Mouse (Mus musculus) limb, embryonic 15.5 days (tissue): Measurements from ENCODE around the gene Gabra3. TPM values are rescaled to one million over a fixed set of nuclear protein-coding genes. Genes with fewer than 3 reads are reported as not detected.

Experiments used
- ATAC-seq: fragments of 200-750 bp; cut with Nextera tagmentation; 2 replicates; pipeline ENCODE4 v1.8.0; 2017; ENCODE audit warnings: low read depth, moderate TSS enrichment; ENCODE audit not compliant: insufficient number of reproducible peaks, low FRiP score, low TSS enrichment
- H3K27ac ChIP-seq: fragments of 300-500 bp; sonication (generic); 2 replicates; pipeline ENCODE4 v1.5.1; 2015; ENCODE audit warnings: moderate library complexity, mild to moderate bottlenecking, inconsistent platforms
- H3K27me3 ChIP-seq: fragments of 300-500 bp; sonication (generic); 2 replicates; pipeline ENCODE4 v1.6.1; 2015; ENCODE audit warnings: inconsistent platforms
- H3K36me3 ChIP-seq: fragments of 300-500 bp; sonication (generic); 2 replicates; pipeline ENCODE4 v1.6.1; 2015; ENCODE audit warnings: inconsistent platforms
- H3K4me1 ChIP-seq: fragments of 300-500 bp; sonication (generic); 2 replicates; pipeline ENCODE4 v1.6.1; 2015; ENCODE audit warnings: inconsistent platforms
- H3K4me2 ChIP-seq: fragments of 300-500 bp; sonication (generic); 2 replicates; pipeline ENCODE4 v1.6.1; 2015; ENCODE audit warnings: mild to moderate bottlenecking, inconsistent platforms
- H3K4me3 ChIP-seq: fragments of 300-500 bp; sonication (generic); 2 replicates; pipeline ENCODE4 v1.5.1; 2015; ENCODE audit warnings: mild to moderate bottlenecking, inconsistent platforms
- H3K9ac ChIP-seq: fragments of 300-500 bp; sonication (generic); 2 replicates; pipeline ENCODE4 v1.6.1; 2015; ENCODE audit warnings: inconsistent platforms
- H3K9me3 ChIP-seq: fragments of 300-500 bp; sonication (generic); 2 replicates; pipeline ENCODE4 v1.6.1; 2016; ENCODE audit warnings: inconsistent platforms
- WGBS: fragments of 180-500 bp; shearing (Covaris S2); methylation state at CpG from one replicate; pipeline ENCODE4 v1.1.7; 2015; 5-methylcytosine and 5-hydroxymethylcytosine counted together
- microRNA counts: library from miRNA; unstranded; fragments of <30 nt; microRNA quantifications from one replicate; lab custom pipeline; 2016
- microRNA-seq: library from miRNA; unstranded; fragments of <30 nt; microRNA quantifications from one replicate; pipeline ENCODE4, GENCODE M21; 2016
- polyA plus RNA-seq: library from polyadenylated mRNA; unstranded; fragments of >200 nt; fragmentation: Nextera tagmentation; extraction: Ambion mirVana; gene quantifications from 2 replicates; pipeline ENCODE4 v1.2.1, GENCODE M21; 2015

Gabra3 gene
- 2.0 TPM in 2 replicates for polyA plus RNA-seq

GRCm38 (mm10) chrX:72656230-72656898 is at the start of gene Gabra3:
TSS of gene Gabra3 (minus strand) at chrX:72656848.
- Histone ChIP-seq H3K9me3 (no peaks in the 10 kb centered on the region), H3K4me2 (peak within 1 kb of the TSS; percentile 44), H3K4me3 (peak within 1 kb of the TSS; percentile 31), H3K27me3 (peaks cover 6% of the 10 kb centered on the region; the same call in 1 of the 2 replicates), H3K9ac (no peak within 1 kb of the TSS), H3K36me3 (no peaks in the 10 kb centered on the region), H3K4me1 (no peaks in the 10 kb centered on the region), H3K27ac (no peak within 1 kb of the TSS)
- no peak for ATAC-seq
- WGBS: 12% methylated on average over 4 of the region's 4 CpGs

GRCm38 (mm10) chrX:72655789-72656188 is 859 bp downstream of the Gabra3 start:
- no peak for ATAC-seq
- no peaks in the 10 kb centered on the region for H3K4me1 ChIP-seq
- no peaks in the 10 kb centered on the region for H3K9me3 ChIP-seq
- H3K27ac ChIP-seq: no peak overlapping the region
- peak overlapping the region; percentile 31 for H3K4me3 ChIP-seq
- H3K27me3 ChIP-seq: peaks cover 6% of the 10 kb centered on the region; the same call in 1 of the 2 replicates
- H3K9ac ChIP-seq: no peak overlapping the region
- 10% methylated on average over 11 of the region's 11 CpGs for WGBS
- peak overlapping the region; percentile 44 for H3K4me2 ChIP-seq
- no peaks in the 10 kb centered on the region for H3K36me3 ChIP-seq

- no peaks in the 10 kb centered on the region for H3K36me3 ChIP-seq
- no peaks in the 10 kb centered on the region for H3K4me1 ChIP-seq
- peaks cover 6% of the 10 kb centered on the region; the same call in 1 of the 2 replicates for H3K27me3 ChIP-seq
- peak overlapping the region; percentile 44 for H3K4me2 ChIP-seq
- ATAC-seq: no peak
- H3K27ac ChIP-seq: no peak overlapping the region
- H3K9ac ChIP-seq: no peak overlapping the region
- no peaks in the 10 kb centered on the region for H3K9me3 ChIP-seq
- H3K4me3 ChIP-seq: peak overlapping the region; percentile 31
- WGBS: 24% methylated on average over 5 of the region's 5 CpGs
Measured at GRCm38 (mm10) chrX:72655381-72655780, 1.3 kb downstream of the Gabra3 start.

GRCm38 (mm10) chrX:72650688-72651087 is 6.0 kb downstream of the Gabra3 start:
- Histone ChIP-seq H3K4me2 (no peak overlapping the region), H3K27me3 (peaks cover 6% of the 10 kb centered on the region; the same call in 1 of the 2 replicates), H3K9me3 (no peaks in the 10 kb centered on the region), H3K4me3 (no peak overlapping the region), H3K36me3 (no peaks in the 10 kb centered on the region), H3K27ac (no peak overlapping the region), H3K4me1 (no peaks in the 10 kb centered on the region), H3K9ac (no peak overlapping the region)
- no peak for ATAC-seq
- 43% methylated on average over 3 of the region's 3 CpGs for WGBS

- 33% methylated on average over 2 of the region's 2 CpGs for WGBS
- Histone ChIP-seq H3K4me1 (no peaks in the 10 kb centered on the region), H3K9me3 (no peaks in the 10 kb centered on the region), H3K4me3 (no peak overlapping the region), H3K4me2 (no peak overlapping the region), H3K27me3 (no peaks in the 10 kb centered on the region), H3K27ac (no peak overlapping the region), H3K9ac (no peak overlapping the region), H3K36me3 (no peaks in the 10 kb centered on the region)
- ATAC-seq: no peak
Measured at GRCm38 (mm10) chrX:72644691-72645090, 12.0 kb downstream of the Gabra3 start.

GRCm38 (mm10) chrX:72497284-72497683 is 159.4 kb downstream of the Gabra3 start:
- H3K9me3 ChIP-seq: no peaks in the 10 kb centered on the region
- H3K4me3 ChIP-seq: no peak overlapping the region
- no peak overlapping the region for H3K4me2 ChIP-seq
- no peaks in the 10 kb centered on the region for H3K27me3 ChIP-seq
- no peak for ATAC-seq
- 71% methylated on average over 5 of the region's 5 CpGs for WGBS
- H3K36me3 ChIP-seq: no peaks in the 10 kb centered on the region
- H3K27ac ChIP-seq: no peak overlapping the region
- H3K4me1 ChIP-seq: no peaks in the 10 kb centered on the region
- H3K9ac ChIP-seq: no peak overlapping the region

- no peaks in the 10 kb centered on the region for H3K9me3 ChIP-seq
- no peaks in the 10 kb centered on the region for H3K36me3 ChIP-seq
- no peak for ATAC-seq
- 91% methylated on average over 2 of the region's 2 CpGs for WGBS
- no peak overlapping the region for H3K4me3 ChIP-seq
- no peaks in the 10 kb centered on the region for H3K27me3 ChIP-seq
- no peak overlapping the region for H3K9ac ChIP-seq
- no peaks in the 10 kb centered on the region for H3K4me1 ChIP-seq
- H3K27ac ChIP-seq: no peak overlapping the region
- H3K4me2 ChIP-seq: no peak overlapping the region
Measured at GRCm38 (mm10) chrX:72489806-72490205, 166.8 kb downstream of the Gabra3 start.

GRCm38 (mm10) chrX:72386758-72387157 is 269.9 kb downstream of the Gabra3 start, which contains the start of gene Magea10:
TSS of gene Magea10 (minus strand) at chrX:72386858.
- Histone ChIP-seq H3K4me2 (no peak within 1 kb of the TSS), H3K27me3 (no peaks in the 10 kb centered on the region), H3K9ac (no peak within 1 kb of the TSS), H3K36me3 (no peaks in the 10 kb centered on the region), H3K4me1 (no peaks in the 10 kb centered on the region), H3K27ac (no peak within 1 kb of the TSS), H3K4me3 (no peak within 1 kb of the TSS), H3K9me3 (no peaks in the 10 kb centered on the region)
- WGBS: 82% methylated on average over 6 of the region's 6 CpGs
- no peak for ATAC-seq

MicroRNA genes within 50 kb of the gene (microRNA counts, 519-probe panel; counts per million panel counts)
- microRNA mmu-miR-105 (lab: Ali Mortazavi, UCI) (1,985 counts per million, percentile 34 among the panel's probes with 10 or more counts), microRNA mmu-miR-767 (lab: Ali Mortazavi, UCI) (not detected)

Small RNAs within 50 kb of the gene (microRNA-seq; reads per million reads assigned to microRNA genes)
- gene Mir105 (not detected), gene Mir767 (not detected)

Other genes starting within 250 kb of the Gabra3 start
- gene Gabrq, start 168.3 kb upstream of the Gabra3 start, polyA plus RNA-seq: 0.16 and 0.17 TPM in 2 replicates